Mouse (Mus musculus) neural tube, embryonic 13.5 days (tissue): ENCODE data around the gene Igf2bp1. TPM values are rescaled to one million over a fixed set of nuclear protein-coding genes. Genes with fewer than 3 reads are reported as not detected.

Experiments used
- ATAC-seq: fragments of 200-750 bp; cut with Nextera tagmentation; 2 replicates; pipeline ENCODE4 v1.8.0; 2017; ENCODE audit warnings: low read depth, mild to moderate bottlenecking, moderate TSS enrichment, moderate library complexity
- H3K27ac ChIP-seq: fragments of 300-500 bp; sonication (generic); replicated peaks from 2 replicates; pipeline ENCODE4 v1.5.1; 2015; ENCODE audit warnings: moderate library complexity, mild to moderate bottlenecking, inconsistent platforms
- H3K27me3 ChIP-seq: fragments of 300-500 bp; sonication (generic); 2 replicates; pipeline ENCODE4 v1.6.1; 2015; ENCODE audit warnings: mild to moderate bottlenecking, inconsistent platforms
- H3K36me3 ChIP-seq: fragments of 300-500 bp; sonication (generic); 2 replicates; pipeline ENCODE4 v1.6.1; 2015; ENCODE audit warnings: mild to moderate bottlenecking, inconsistent platforms
- H3K4me1 ChIP-seq: fragments of 300-500 bp; sonication (generic); replicated peaks from 2 replicates; pipeline ENCODE4 v1.6.1; 2015; ENCODE audit warnings: inconsistent platforms
- H3K4me2 ChIP-seq: fragments of 300-500 bp; sonication (generic); 2 replicates; pipeline ENCODE4 v1.6.1; 2015; ENCODE audit warnings: inconsistent platforms, mild to moderate bottlenecking, moderate library complexity
- H3K4me3 ChIP-seq: fragments of 300-500 bp; sonication (generic); 2 replicates; pipeline ENCODE4 v1.5.1; 2015; ENCODE audit warnings: mild to moderate bottlenecking, inconsistent platforms
- H3K9ac ChIP-seq: fragments of 300-500 bp; sonication (generic); 2 replicates; pipeline ENCODE4 v1.6.1; 2015; ENCODE audit warnings: moderate library complexity, mild to moderate bottlenecking, inconsistent platforms
- H3K9me3 ChIP-seq: fragments of 300-500 bp; sonication (generic); 2 replicates; pipeline ENCODE4 v1.6.1; 2016; ENCODE audit warnings: inconsistent platforms
- WGBS: fragments of 180-500 bp; shearing (Covaris S2); methylation state at CpG from one replicate; pipeline ENCODE4 v1.1.7; 2015; 5-methylcytosine and 5-hydroxymethylcytosine counted together
- polyA plus RNA-seq: library from polyadenylated mRNA; unstranded; fragments of >200 nt; fragmentation: Nextera tagmentation; extraction: Ambion mirVana; gene quantifications from 2 replicates; pipeline ENCODE4 v1.2.1, GENCODE M21; 2015

Igf2bp1 gene
- polyA plus RNA-seq, 1 experiment from 2014 or later, result 16.7 TPM

DNA sequence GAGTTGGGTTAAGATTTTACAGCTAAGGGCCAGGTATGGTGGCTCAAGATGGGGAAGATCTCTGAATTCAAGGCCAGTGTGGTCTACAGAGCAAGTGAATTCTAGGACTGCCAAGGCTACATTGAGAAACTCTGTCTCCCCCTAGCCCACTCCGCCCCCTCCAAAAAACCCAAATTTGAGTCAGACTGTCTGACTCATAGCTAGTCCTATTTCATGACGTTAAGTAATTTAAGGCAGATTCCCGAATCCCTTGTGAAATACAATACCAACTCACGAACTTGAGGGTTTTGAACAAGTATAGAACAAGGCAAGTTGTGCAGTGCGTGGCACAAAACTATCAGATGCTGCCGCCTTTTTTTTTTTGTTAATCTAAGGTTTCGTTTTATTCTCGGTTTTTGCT is 28.4 kb upstream of the Igf2bp1 start:
- H3K27me3 ChIP-seq, result peaks cover 12% of the 10 kb centered on the region
- WGBS, result 51% methylated on average over 8 of the region's 8 CpGs
- peak overlapping the region; percentile 97 for H3K4me2 ChIP-seq
- peak overlapping the region; percentile 88 for H3K9ac ChIP-seq
- H3K27ac ChIP-seq, result no peak overlapping the region
- ATAC-seq, result no peak
- H3K4me3 ChIP-seq, result peak overlapping the region; percentile 81
- H3K9me3 ChIP-seq, result no peaks in the 10 kb centered on the region
- peaks cover 24% of the 10 kb centered on the region for H3K4me1 ChIP-seq
- H3K36me3 ChIP-seq, result peaks cover 18% of the 10 kb centered on the region

GRCm38 (mm10) chr11:96033264-96033663 is 27.5 kb upstream of the Igf2bp1 start:
- ATAC-seq, result no peak
- 94% methylated on average over 2 of the region's 3 CpGs for WGBS
- H3K27ac ChIP-seq, result no peak overlapping the region
- H3K27me3 ChIP-seq, result peaks cover 18% of the 10 kb centered on the region
- peaks cover 10% of the 10 kb centered on the region for H3K36me3 ChIP-seq
- no peak overlapping the region for H3K4me3 ChIP-seq
- no peaks in the 10 kb centered on the region for H3K9me3 ChIP-seq
- H3K4me1 ChIP-seq, result peaks cover 24% of the 10 kb centered on the region
- H3K9ac ChIP-seq, result no peak overlapping the region
- no peak overlapping the region for H3K4me2 ChIP-seq

DNA sequence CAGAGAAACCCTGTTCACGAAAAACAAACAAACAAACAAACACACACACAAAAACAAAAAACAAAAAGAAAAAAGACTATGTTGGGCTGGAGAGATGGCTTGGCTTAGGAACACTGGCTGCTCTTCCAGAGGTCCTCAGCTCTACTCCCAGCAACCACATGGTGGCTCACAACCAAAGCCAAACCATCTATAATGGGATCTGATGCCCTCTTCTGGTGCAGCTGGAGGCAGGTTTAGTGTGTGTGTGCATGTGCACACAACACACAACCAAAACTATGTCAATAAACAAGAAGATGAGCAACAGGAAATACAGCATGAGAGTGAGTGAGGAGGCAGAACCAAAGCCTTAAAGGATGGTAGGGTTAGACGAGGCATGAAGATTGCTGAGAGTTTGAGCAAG is 26.0 kb upstream of the Igf2bp1 start:
- H3K36me3 ChIP-seq, result 0 out of 2 replicates have a peak, but pooled peaks cover 3% of the 10 kb centered on the region
- H3K9ac ChIP-seq, result no peak overlapping the region
- WGBS, result 81% methylated on average over 2 of the region's 2 CpGs
- H3K27me3 ChIP-seq, result peaks cover 18% of the 10 kb centered on the region
- H3K9me3 ChIP-seq, result no peaks in the 10 kb centered on the region
- no peak for ATAC-seq
- no peak overlapping the region for H3K4me2 ChIP-seq
- H3K4me3 ChIP-seq, result no peak overlapping the region
- H3K4me1 ChIP-seq, result peaks cover 22% of the 10 kb centered on the region
- no peak overlapping the region for H3K27ac ChIP-seq

DNA sequence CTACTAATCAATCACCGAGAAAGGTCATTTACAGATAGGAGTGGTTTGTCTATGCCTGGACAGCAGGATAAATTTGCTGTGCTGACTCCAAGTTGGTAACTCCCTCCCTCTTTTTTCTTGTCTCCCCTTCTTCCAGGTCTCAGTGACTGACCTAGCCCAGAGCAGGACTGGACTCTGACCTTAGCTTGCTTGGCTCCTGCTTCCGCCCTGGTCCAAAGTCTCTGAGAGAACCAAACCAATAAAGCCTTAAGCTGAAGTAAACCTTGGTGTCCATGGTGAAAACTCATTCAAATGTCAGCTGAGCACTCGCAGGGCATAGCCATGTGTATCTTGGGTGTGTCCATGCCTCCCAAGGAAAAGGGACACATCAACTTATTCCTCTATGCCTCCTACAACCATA is 24.8 kb upstream of the Igf2bp1 start:
- Histone ChIP-seq H3K9me3 (no peaks in the 10 kb centered on the region), H3K9ac (no peak overlapping the region), H3K4me1 (peaks cover 11% of the 10 kb centered on the region), H3K4me3 (no peak overlapping the region), H3K27ac (no peak overlapping the region), H3K27me3 (peaks cover 18% of the 10 kb centered on the region), H3K36me3 (no peaks in the 10 kb centered on the region), H3K4me2 (no peak overlapping the region)
- ATAC-seq, result no peak
- 92% methylated on average over 3 of the region's 3 CpGs for WGBS

DNA sequence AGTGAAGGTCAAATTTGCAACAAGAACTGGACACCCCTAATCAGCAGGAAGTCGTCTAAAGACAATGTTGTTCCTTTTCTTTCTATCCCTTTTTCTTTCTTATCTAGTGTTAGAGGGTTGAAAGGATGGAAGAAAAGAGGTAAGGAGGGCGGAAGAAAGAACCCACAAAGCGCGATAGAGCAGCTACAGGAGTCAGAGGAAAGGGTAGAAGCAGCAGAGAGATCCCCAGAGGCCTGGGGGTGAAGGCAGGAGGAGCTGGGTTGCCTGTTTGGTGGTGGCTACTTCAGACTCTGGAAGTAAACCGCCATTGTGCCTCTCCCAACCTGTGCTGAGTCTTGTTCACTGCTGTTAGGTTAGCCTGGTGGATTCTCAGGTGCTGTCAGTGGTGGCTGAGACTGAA is 22.4 kb upstream of the Igf2bp1 start:
- Histone ChIP-seq H3K9me3 (no peaks in the 10 kb centered on the region), H3K9ac (no peak overlapping the region), H3K27ac (no peak overlapping the region), H3K4me1 (no peaks in the 10 kb centered on the region), H3K4me2 (no peak overlapping the region), H3K4me3 (no peak overlapping the region), H3K36me3 (no peaks in the 10 kb centered on the region), H3K27me3 (peaks cover 18% of the 10 kb centered on the region)
- WGBS, result 64% methylated on average over 5 of the region's 5 CpGs
- no peak for ATAC-seq

GRCm38 (mm10) chr11:96020622-96021021 is 14.9 kb upstream of the Igf2bp1 start:
- no peaks in the 10 kb centered on the region for H3K36me3 ChIP-seq
- no peak overlapping the region for H3K4me3 ChIP-seq
- no peak overlapping the region for H3K9ac ChIP-seq
- 71% methylated on average over 4 of the region's 4 CpGs for WGBS
- no peaks in the 10 kb centered on the region for H3K27me3 ChIP-seq
- no peak overlapping the region for H3K27ac ChIP-seq
- no peaks in the 10 kb centered on the region for H3K4me1 ChIP-seq
- no peak overlapping the region for H3K4me2 ChIP-seq
- H3K9me3 ChIP-seq, result no peaks in the 10 kb centered on the region
- no peak for ATAC-seq

DNA sequence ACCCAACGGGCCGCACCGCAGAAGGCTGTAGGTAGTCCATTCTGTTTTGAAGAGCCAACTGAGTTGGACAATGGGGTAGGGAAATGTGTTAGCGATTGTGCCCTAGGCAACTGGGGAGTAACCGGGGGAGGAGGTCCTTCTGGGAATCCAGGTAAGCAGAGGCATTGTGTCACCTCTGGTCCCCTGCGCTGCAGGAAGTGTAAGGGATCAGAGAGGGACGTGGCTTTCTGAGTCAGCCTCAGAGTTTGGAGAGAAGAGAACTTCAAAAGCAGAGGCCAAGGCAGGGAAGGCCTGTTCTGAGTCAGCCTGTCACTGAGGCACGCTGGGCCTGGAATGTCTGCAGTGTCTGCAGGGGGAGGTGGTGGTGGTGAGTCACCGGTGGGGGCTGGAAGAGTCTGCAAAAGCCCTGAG is 12.2 kb upstream of the Igf2bp1 start:
- H3K4me2 ChIP-seq, result no peak overlapping the region
- no peak overlapping the region for H3K27ac ChIP-seq
- H3K4me1 ChIP-seq, result no peaks in the 10 kb centered on the region
- H3K36me3 ChIP-seq, result no peaks in the 10 kb centered on the region
- H3K9me3 ChIP-seq, result no peaks in the 10 kb centered on the region
- 24% methylated on average over 9 of the region's 9 CpGs for WGBS
- no peak for ATAC-seq
- no peak overlapping the region for H3K9ac ChIP-seq
- H3K4me3 ChIP-seq, result no peak overlapping the region
- H3K27me3 ChIP-seq, result no peaks in the 10 kb centered on the region

GRCm38 (mm10) chr11:96015421-96015820 is 9.7 kb upstream of the Igf2bp1 start:
- 51% methylated on average over 5 of the region's 5 CpGs for WGBS

GRCm38 (mm10) chr11:96011982-96012381 is 6.2 kb upstream of the Igf2bp1 start:
- Histone ChIP-seq H3K36me3 (no peaks in the 10 kb centered on the region), H3K27ac (no peak overlapping the region), H3K9me3 (no peaks in the 10 kb centered on the region), H3K9ac (no peak overlapping the region), H3K4me1 (peaks cover 8% of the 10 kb centered on the region; the same call in 1 of the 2 replicates), H3K4me3 (no peak overlapping the region), H3K4me2 (peak overlapping the region; percentile 33; the same call in 1 of the 2 replicates), H3K27me3 (no peaks in the 10 kb centered on the region; the same call in 1 of the 2 replicates)
- 8% methylated on average over 2 of the region's 8 CpGs for WGBS
- no peak for ATAC-seq

More at GRCm38 (mm10) chr11:96015421-96015820, 9.7 kb upstream of the Igf2bp1 start:
- Histone ChIP-seq H3K4me3 (no peak overlapping the region), H3K36me3 (no peaks in the 10 kb centered on the region), H3K9me3 (no peaks in the 10 kb centered on the region), H3K27me3 (no peaks in the 10 kb centered on the region; the same call in 1 of the 2 replicates), H3K4me2 (no peak overlapping the region), H3K9ac (no peak overlapping the region), H3K27ac (no peak overlapping the region), H3K4me1 (no peaks in the 10 kb centered on the region)
- ATAC-seq, result no peak

- no peaks in the 10 kb centered on the region; the same call in 1 of the 2 replicates for H3K27me3 ChIP-seq
- no peak for ATAC-seq
- no peak overlapping the region for H3K9ac ChIP-seq
- WGBS, result 0% methylated on average over 1 of the region's 1 CpGs
- no peak overlapping the region for H3K27ac ChIP-seq
- no peak overlapping the region for H3K4me3 ChIP-seq
- H3K4me1 ChIP-seq, result peaks cover 12% of the 10 kb centered on the region
- H3K36me3 ChIP-seq, result no peaks in the 10 kb centered on the region
- H3K4me2 ChIP-seq, result no peak overlapping the region
- H3K9me3 ChIP-seq, result no peaks in the 10 kb centered on the region
These were observed 3.1 kb upstream of the Igf2bp1 start for GRCm38 (mm10) chr11:96008827-96009226.

DNA sequence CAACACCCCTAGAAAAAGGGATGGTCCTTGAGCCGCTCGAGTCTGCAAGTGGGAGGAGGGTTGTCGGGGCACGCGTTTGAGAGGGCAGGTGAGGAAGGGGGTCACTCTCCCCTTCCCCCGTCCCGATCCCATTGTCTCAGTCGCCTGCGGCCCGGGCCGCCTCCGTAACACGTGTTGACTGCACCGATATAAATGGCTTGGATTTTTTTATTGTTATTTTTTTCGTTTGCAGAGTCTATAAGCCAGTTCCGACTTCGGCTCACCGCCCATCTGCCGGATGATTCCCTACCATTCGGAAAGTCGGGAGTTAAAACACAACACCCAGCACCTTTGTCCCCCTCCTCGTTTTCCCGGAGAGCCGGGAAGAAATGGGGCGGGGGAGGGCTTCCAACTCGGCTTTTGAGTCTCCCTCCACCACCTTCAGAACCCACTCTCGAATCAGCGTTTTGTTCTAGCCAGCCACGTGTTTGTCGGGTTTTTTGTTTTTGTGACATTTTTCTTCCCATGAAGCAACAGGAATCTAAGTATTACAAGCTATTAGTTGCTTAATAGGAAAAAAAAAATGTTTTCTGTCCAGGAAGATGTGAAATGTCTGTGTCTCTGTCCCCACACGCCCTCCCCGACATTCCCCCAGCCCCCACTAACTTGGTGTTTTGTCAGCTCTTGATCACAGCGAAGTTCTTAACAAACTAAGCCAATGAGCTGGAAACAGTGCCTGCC is 1.9 kb upstream of the Igf2bp1 start:
- Histone ChIP-seq H3K9ac (peak overlapping the region; percentile 89), H3K4me1 (peaks cover 23% of the 10 kb centered on the region), H3K27me3 (no peaks in the 10 kb centered on the region), H3K36me3 (no peaks in the 10 kb centered on the region), H3K27ac (peak overlapping the region; percentile 95), H3K4me3 (peak overlapping the region; percentile 82), H3K4me2 (peak overlapping the region; percentile 83), H3K9me3 (no peaks in the 10 kb centered on the region)
- no peak; the same call in 1 of the 2 replicates for ATAC-seq
- under 1% methylated on average over 33 of the region's 33 CpGs for WGBS

- peak; percentile 83 for ATAC-seq
- Histone ChIP-seq H3K27ac (peak overlapping the region; percentile 95), H3K27me3 (no peaks in the 10 kb centered on the region), H3K4me2 (peak overlapping the region; percentile 83), H3K4me3 (peak overlapping the region; percentile 82), H3K9ac (peak overlapping the region; percentile 89), H3K36me3 (no peaks in the 10 kb centered on the region), H3K9me3 (no peaks in the 10 kb centered on the region), H3K4me1 (peaks cover 30% of the 10 kb centered on the region)
- under 1% methylated on average over 66 of the region's 67 CpGs for WGBS
These were observed 1.2 kb upstream of the Igf2bp1 start for GRCm38 (mm10) chr11:96006852-96007515.
